Mouse (Mus musculus) cerebellum, adult 11 months (tissue): ENCODE measurements around the gene Rilpl1.
"Not testable (repeated sequence)": the region's sequence is repeated elsewhere in the genome, so short reads cannot be mapped to it uniquely, and the experiment has no call there.

Source experiments
- DNase-seq: peaks from one replicate; pipeline ENCODE4 v3.0.0; 2022

Rilpl1 gene

GRCm38 (mm10) chr5:124529191-124529651, 2.0 kb downstream of the Rilpl1 start:
- no peak for DNase-seq

GRCm38 (mm10) chr5:124528791-124529190, 2.4 kb downstream of the Rilpl1 start:
- DNase-seq = no peak

GRCm38 (mm10) chr5:124528351-124528750, 2.8 kb downstream of the Rilpl1 start:
- no peak for DNase-seq

GRCm38 (mm10) chr5:124524943-124525342, 6.2 kb downstream of the Rilpl1 start:
- no peak for DNase-seq

GRCm38 (mm10) chr5:124523032-124523431, 8.2 kb downstream of the Rilpl1 start:
- no peak for DNase-seq

- no peak for DNase-seq
Observed at GRCm38 (mm10) chr5:124521588-124521987, 9.6 kb downstream of the Rilpl1 start.

- DNase-seq = no peak
Observed at GRCm38 (mm10) chr5:124518648-124519047, 12.5 kb downstream of the Rilpl1 start.

- no peak for DNase-seq
Observed at GRCm38 (mm10) chr5:124515789-124516188, 15.4 kb downstream of the Rilpl1 start.

- DNase-seq = no peak
Observed at GRCm38 (mm10) chr5:124510536-124511050, 20.6 kb downstream of the Rilpl1 start.

- DNase-seq = no peak
Observed at GRCm38 (mm10) chr5:124509742-124510237, 21.4 kb downstream of the Rilpl1 start.

GRCm38 (mm10) chr5:124509200-124509599, 22.0 kb downstream of the Rilpl1 start:
- DNase-seq = no peak

- DNase-seq = no peak
Observed at GRCm38 (mm10) chr5:124506731-124507359, 24.3 kb downstream of the Rilpl1 start.

- DNase-seq = no peak
Observed at GRCm38 (mm10) chr5:124505235-124505634, 26.0 kb downstream of the Rilpl1 start.

- no peak for DNase-seq
Observed at GRCm38 (mm10) chr5:124503742-124504141, 27.4 kb downstream of the Rilpl1 start.

GRCm38 (mm10) chr5:124501541-124501940, 29.6 kb downstream of the Rilpl1 start:
- DNase-seq = no peak

GRCm38 (mm10) chr5:124500573-124500972, 30.6 kb downstream of the Rilpl1 start:
- no peak for DNase-seq

GRCm38 (mm10) chr5:124500037-124500436, 31.2 kb downstream of the Rilpl1 start:
- not testable (repeated sequence) for DNase-seq

- DNase-seq = no peak
Observed at GRCm38 (mm10) chr5:124499001-124499400, 32.2 kb downstream of the Rilpl1 start.

- no peak for DNase-seq
Observed at GRCm38 (mm10) chr5:124498221-124498876, 32.8 kb downstream of the Rilpl1 start.

- no peak for DNase-seq
Observed at GRCm38 (mm10) chr5:124496614-124497514, 34.3 kb downstream of the Rilpl1 start.

- no peak for DNase-seq
Observed at GRCm38 (mm10) chr5:124495547-124495946, 35.6 kb downstream of the Rilpl1 start.

- DNase-seq = no peak
Observed at GRCm38 (mm10) chr5:124493455-124493854, 37.7 kb downstream of the Rilpl1 start.

GRCm38 (mm10) chr5:124492618-124493017, 38.6 kb downstream of the Rilpl1 start:
- DNase-seq = no peak
